Mouse (Mus musculus) heart, postnatal 0 days (tissue): ENCODE measurements around the gene Chmp2a. TPM values are rescaled to one million over a fixed set of nuclear protein-coding genes. Genes with fewer than 3 reads are reported as not detected.

ENCODE experiments used
- ATAC-seq: fragments of 200-750 bp; cut with Nextera tagmentation; 2 replicates; pipeline ENCODE4 v1.8.0; 2017; ENCODE audit warnings: low read depth, moderate number of reproducible peaks, moderate library complexity; ENCODE audit not compliant: insufficient read depth
- DNase-seq: peaks from one replicate; pipeline ENCODE4 v3.0.0-alpha.2; 2016; ENCODE audit warnings: low spot score
- H3K27ac ChIP-seq: fragments of 300-500 bp; sonication (generic); 2 replicates; pipeline ENCODE4 v1.5.1; 2014; ENCODE audit warnings: low read depth, mild to moderate bottlenecking
- H3K27me3 ChIP-seq: fragments of 300-500 bp; sonication (generic); 2 replicates; pipeline ENCODE4 v1.6.1; 2014; ENCODE audit warnings: low read length, mixed read lengths; ENCODE audit not compliant: control insufficient read depth, insufficient read depth
- H3K36me3 ChIP-seq: fragments of 300-500 bp; sonication (generic); replicated peaks from 2 replicates; pipeline ENCODE4 v1.6.1; 2014; ENCODE audit warnings: low read length, mixed read lengths; ENCODE audit not compliant: control insufficient read depth, insufficient read depth
- H3K4me1 ChIP-seq: fragments of 300-500 bp; sonication (generic); 2 replicates; pipeline ENCODE4 v1.6.1; 2014; ENCODE audit warnings: antibody characterized with exemption; ENCODE audit not compliant: control insufficient read depth, insufficient read depth
- H3K4me2 ChIP-seq: fragments of 300-500 bp; sonication (generic); 2 replicates; pipeline ENCODE4 v1.6.1; 2014; ENCODE audit warnings: low read depth, mild to moderate bottlenecking, low read length, moderate library complexity
- H3K4me3 ChIP-seq: fragments of 300-500 bp; sonication (generic); 2 replicates; pipeline ENCODE4 v1.5.1; 2014; ENCODE audit warnings: low read depth, low read length
- H3K9ac ChIP-seq: fragments of 300-500 bp; sonication (generic); replicated peaks from 2 replicates; pipeline ENCODE4 v1.6.1; 2014; ENCODE audit warnings: low read depth, low read length, mixed read lengths
- H3K9me3 ChIP-seq: fragments of 300-500 bp; sonication (generic); replicated peaks from 2 replicates; pipeline ENCODE4 v1.6.1; 2016; ENCODE audit warnings: low read length; ENCODE audit not compliant: control insufficient read depth
- CTCF ChIP-seq: IDR thresholded peaks from 2 replicates; pipeline ENCODE4 v1.5.1; 2016; ENCODE audit warnings: antibody characterized with exemption, control low read depth, low read depth
- EP300 ChIP-seq: IDR thresholded peaks from 2 replicates; pipeline ENCODE4 v1.6.1; 2016; ENCODE audit warnings: antibody characterized with exemption, low read depth
- WGBS: fragments of 180-500 bp; shearing (Covaris S2); extraction: QIAGEN DNeasy Blood & Tissue Kit; methylation state at CpG from one replicate; pipeline ENCODE4 v1.1.7; 2014; 5-methylcytosine and 5-hydroxymethylcytosine counted together
- polyA plus RNA-seq: library from polyadenylated mRNA; unstranded; fragments of >200 nt; fragmentation: Nextera tagmentation; extraction: Ambion mirVana; gene quantifications from 2 replicates; pipeline ENCODE4 v1.2.1, GENCODE M21; 2015
- total RNA-seq: library from RNA; depleted of rRNA; stranded (reverse); fragments of >200 nt; gene quantifications from 2 replicates; pipeline ENCODE4 v1.2.3, GENCODE M21; 2014; ENCODE audit warnings: low replicate concordance

The Chmp2a gene
- total and polyA plus RNA-seq, 2 experiments from 2014 or later: 48.2 to 181 TPM

GRCm38 (mm10) chr7:13054287-13055010, 19.8 kb upstream of the Chmp2a start, which contains the start of gene Mzf1:
TSS of gene Mzf1 (minus strand) at chr7:13054764.
- ATAC-seq: peak; percentile 92
- DNase-seq: peak; percentile 91

GRCm38 (mm10) chr7:13053961-13054286, 19.3 kb upstream of the Chmp2a start:
- TF ChIP-seq EP300: no peak
- TF ChIP-seq CTCF: no peak
- peak overlapping the region; percentile 65 for H3K4me3 ChIP-seq
- H3K9ac ChIP-seq: peak overlapping the region; percentile 45; the same call in 1 of the 2 replicates
- H3K27me3 ChIP-seq: no peaks in the 10 kb centered on the region
- H3K4me2 ChIP-seq: peak overlapping the region; percentile 71
- DNase-seq: no peak
- WGBS: 2% methylated on average over 15 of the region's 15 CpGs
- no peak for ATAC-seq
- H3K9me3 ChIP-seq: no peaks in the 10 kb centered on the region
- H3K27ac ChIP-seq: no peak overlapping the region
- 0 out of 2 replicates have a peak, but pooled peaks cover 5% of the 10 kb centered on the region for H3K4me1 ChIP-seq
- H3K36me3 ChIP-seq: no peaks in the 10 kb centered on the region

More at GRCm38 (mm10) chr7:13054287-13055010, 19.8 kb upstream of the Chmp2a start, which contains the start of gene Mzf1:
- Histone ChIP-seq H3K4me1 (0 out of 2 replicates have a peak, but pooled peaks cover 5% of the 10 kb centered on the region), H3K27ac (peak within 1 kb of the TSS; percentile 56), H3K27me3 (no peaks in the 10 kb centered on the region), H3K4me2 (peak within 1 kb of the TSS; percentile 71), H3K9ac (peak within 1 kb of the TSS; percentile 45; the same call in 1 of the 2 replicates), H3K4me3 (peak within 1 kb of the TSS; percentile 65), H3K9me3 (no peaks in the 10 kb centered on the region), H3K36me3 (no peaks in the 10 kb centered on the region)
- under 1% methylated on average over 41 of the region's 41 CpGs for WGBS
- TF ChIP-seq EP300 (no peak), CTCF (no peak)

- Histone ChIP-seq H3K36me3 (no peaks in the 10 kb centered on the region), H3K27ac (no peak overlapping the region), H3K9me3 (no peaks in the 10 kb centered on the region), H3K4me1 (0 out of 2 replicates have a peak, but pooled peaks cover 5% of the 10 kb centered on the region), H3K4me2 (peak overlapping the region; percentile 71), H3K9ac (no peak overlapping the region), H3K4me3 (peak overlapping the region; percentile 65; the same call in 1 of the 2 replicates), H3K27me3 (no peaks in the 10 kb centered on the region)
- WGBS: 90% methylated on average over 2 of the region's 2 CpGs
- ATAC-seq (no peak), DNase-seq (no peak)
- TF ChIP-seq EP300: no peak
- TF ChIP-seq CTCF: no peak
Observed at GRCm38 (mm10) chr7:13053501-13053900, 18.9 kb upstream of the Chmp2a start.

- Histone ChIP-seq H3K27ac (no peak overlapping the region), H3K4me3 (no peak overlapping the region), H3K9ac (no peak overlapping the region), H3K36me3 (no peaks in the 10 kb centered on the region), H3K4me1 (0 out of 2 replicates have a peak, but pooled peaks cover 5% of the 10 kb centered on the region), H3K4me2 (no peak overlapping the region), H3K9me3 (no peaks in the 10 kb centered on the region), H3K27me3 (no peaks in the 10 kb centered on the region)
- WGBS: 86% methylated on average over 13 of the region's 13 CpGs
- ATAC-seq: no peak
- DNase-seq: no peak
- TF ChIP-seq CTCF (no peak), EP300 (no peak)
Observed at GRCm38 (mm10) chr7:13053001-13053400, 18.4 kb upstream of the Chmp2a start.

- WGBS: 4% methylated on average over 2 of the region's 2 CpGs
- H3K27me3 ChIP-seq: peaks cover 29% of the 10 kb centered on the region
- H3K4me2 ChIP-seq: no peak overlapping the region
- DNase-seq (peak; percentile 83), ATAC-seq (peak; percentile 68)
- no peak overlapping the region for H3K27ac ChIP-seq
- no peaks in the 10 kb centered on the region for H3K9me3 ChIP-seq
- TF ChIP-seq EP300 (no peak), CTCF (peak; percentile 96)
- H3K4me1 ChIP-seq: peaks cover 8% of the 10 kb centered on the region
- H3K4me3 ChIP-seq: no peak overlapping the region
- H3K36me3 ChIP-seq: no peaks in the 10 kb centered on the region
- no peak overlapping the region for H3K9ac ChIP-seq
Observed at GRCm38 (mm10) chr7:13046084-13046483, 11.5 kb upstream of the Chmp2a start.

- H3K4me1 ChIP-seq: peaks cover 10% of the 10 kb centered on the region
- no peak overlapping the region for H3K27ac ChIP-seq
- H3K9ac ChIP-seq: peak overlapping the region; percentile 24; the same call in 1 of the 2 replicates
- no peak for ATAC-seq
- no peak for DNase-seq
- no peak for TF ChIP-seq CTCF
- H3K9me3 ChIP-seq: no peaks in the 10 kb centered on the region
- H3K36me3 ChIP-seq: no peaks in the 10 kb centered on the region
- H3K4me2 ChIP-seq: peak overlapping the region; percentile 73
- H3K4me3 ChIP-seq: peak overlapping the region; percentile 49
- H3K27me3 ChIP-seq: peaks cover 29% of the 10 kb centered on the region
- WGBS: 5% methylated on average over 23 of the region's 23 CpGs
Observed at GRCm38 (mm10) chr7:13044254-13044625, 9.6 kb upstream of the Chmp2a start.
